Mouse (Mus musculus) kidney, adult 2 months (tissue): ENCODE data around the gene Ptprk.

ENCODE experiments used
- CTCF ChIP-seq: fragments of 200-500 bp; conservative IDR thresholded peaks from 2 replicates; pipeline ENCODE4 v1.5.1; 2011; ENCODE audit warnings: low read depth, mild to moderate bottlenecking, control low read depth, low read length, moderate library complexity, mixed read lengths; ENCODE audit not compliant: insufficient read depth, insufficient read length
- POLR2A ChIP-seq: fragments of 200-500 bp; IDR thresholded peaks from one replicate; pipeline ENCODE4 v1.6.1; 2011; ENCODE audit warnings: low read depth, low read length, control low read depth

DNA sequence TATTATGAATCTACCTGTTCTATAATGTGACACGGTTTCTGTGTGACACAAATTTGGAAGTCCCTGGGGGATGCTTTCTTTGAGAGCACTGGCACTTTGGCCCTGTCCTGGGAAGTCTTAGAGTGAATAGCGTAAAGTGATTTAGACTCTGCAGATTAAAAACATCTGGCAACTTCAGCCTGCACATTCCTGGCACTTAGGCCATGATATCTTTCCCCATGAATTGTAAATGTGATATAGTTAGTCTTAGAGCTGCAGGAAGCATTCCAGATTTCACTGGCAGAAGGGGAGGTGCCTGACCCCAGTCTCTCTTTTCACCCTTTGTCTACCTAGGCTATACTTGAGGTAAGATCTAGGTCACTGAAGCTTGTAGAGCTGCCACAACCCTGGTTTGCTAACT, 295.2 kb downstream of the Ptprk start:
- TF ChIP-seq POLR2A: no peak
- TF ChIP-seq CTCF: no peak
